Mouse (Mus musculus) left cerebral cortex, adult 18-20 months (tissue): ENCODE data around the gene Gm10842. TPM values are rescaled to one million over a fixed set of nuclear protein-coding genes. Genes with fewer than 3 reads are reported as not detected.

Source experiments
- DNase-seq, 2 experiments: peaks; one replicate each; pipeline ENCODE4 v3.0.0; 2021 to 2022; ENCODE audit warnings: low spot score in 2 of 2, mixed read lengths in 1 of 2
- total RNA-seq, 2 experiments: library from RNA; stranded (reverse); gene quantifications; 2 replicates each; pipeline ENCODE4 v1.2.3; 2021

Gm10842 gene
- total RNA-seq, 2 experiments from 2014 or later = not detected

GRCm38 (mm10) chr11:105152357-105152899, 5.7 kb downstream of the Gm10842 start:
- DNase-seq = no peak

DNA sequence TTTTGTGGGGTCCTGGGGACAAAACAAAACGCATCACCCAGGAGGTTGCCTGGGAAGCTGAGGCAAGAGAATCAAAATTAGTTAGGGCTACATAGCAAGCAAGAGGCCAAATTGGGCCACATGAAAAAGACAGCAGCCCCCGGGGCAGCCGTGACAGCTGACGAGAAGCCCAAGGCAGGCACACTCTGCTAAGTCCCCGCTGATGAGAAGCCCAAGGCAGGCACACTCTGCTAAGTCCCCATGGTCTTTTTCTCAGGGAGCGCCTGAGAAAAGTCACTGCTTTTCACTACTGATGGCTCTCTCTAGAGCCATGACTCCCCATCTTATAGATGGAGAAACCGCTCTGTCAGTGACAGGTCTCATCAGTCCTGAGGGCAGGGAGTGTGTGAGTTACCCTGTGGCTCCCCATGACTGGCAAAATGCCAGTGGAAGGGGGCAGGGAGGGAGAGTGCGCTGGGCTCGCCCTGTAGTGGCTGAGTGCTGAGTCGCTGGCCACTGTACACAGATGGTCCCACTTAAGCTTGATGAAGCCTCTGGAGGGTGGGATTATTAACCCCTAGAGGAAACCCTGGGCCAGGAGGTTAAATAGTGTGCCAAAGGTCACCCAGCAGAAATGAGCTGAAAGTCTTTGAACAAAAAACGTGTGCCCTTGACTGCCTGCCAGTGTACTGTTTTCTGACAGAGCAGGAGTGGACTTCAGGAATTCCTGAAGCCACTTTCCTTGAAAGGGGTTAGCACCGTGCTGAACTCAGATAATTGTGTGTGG, 6.6 kb downstream of the Gm10842 start:
- no peak for DNase-seq

- no peak for DNase-seq
Observed at GRCm38 (mm10) chr11:105155915-105156314, 9.2 kb downstream of the Gm10842 start.

GRCm38 (mm10) chr11:105156748-105157267, 10.1 kb downstream of the Gm10842 start:
- no peak for DNase-seq

DNA sequence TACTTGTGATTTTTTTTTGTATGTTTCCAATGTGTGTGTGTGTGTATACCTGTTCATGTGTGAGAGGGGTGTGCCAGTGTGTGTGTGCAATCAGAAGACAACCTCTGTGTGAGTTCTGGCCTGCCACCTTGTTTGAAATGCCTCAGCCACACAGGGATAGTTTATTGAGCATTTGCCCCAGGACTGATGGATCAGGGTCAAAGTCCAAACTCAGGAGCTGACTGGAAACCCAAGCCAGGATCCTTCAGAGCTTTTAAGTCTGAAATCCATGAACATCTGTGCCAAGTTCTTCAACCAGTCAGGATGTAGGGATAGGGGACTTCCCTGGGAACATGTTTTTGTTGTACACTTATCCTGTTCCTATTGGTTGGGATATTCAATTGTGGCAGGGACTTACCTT, 11.4 kb downstream of the Gm10842 start:
- DNase-seq = no peak

- DNase-seq = no peak
Observed at GRCm38 (mm10) chr11:105159673-105160360, 13.1 kb downstream of the Gm10842 start.

DNA sequence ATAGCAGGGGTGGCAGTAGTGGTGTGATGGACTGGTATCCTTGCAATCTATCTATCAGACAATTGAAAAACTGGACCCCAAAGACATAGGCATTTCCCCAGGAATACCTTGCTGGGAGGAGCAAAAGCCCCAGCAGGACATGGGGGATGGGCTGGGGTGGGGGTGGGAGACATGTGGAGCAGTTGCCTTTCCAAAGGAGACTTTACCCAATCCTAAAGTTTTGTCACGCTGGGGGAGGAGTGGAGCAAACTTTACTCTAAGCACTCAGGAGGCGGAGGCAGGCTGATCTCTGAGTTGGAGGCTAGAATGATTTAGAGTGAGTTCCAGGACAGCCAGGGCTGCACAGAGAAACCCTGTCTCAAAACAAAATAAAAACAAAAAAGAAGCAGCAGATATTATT, 14.7 kb downstream of the Gm10842 start:
- no peak for DNase-seq

- DNase-seq = no peak
Observed at GRCm38 (mm10) chr11:105164516-105165510, 18.1 kb downstream of the Gm10842 start.

GRCm38 (mm10) chr11:105166780-105167179, 20.1 kb downstream of the Gm10842 start:
- DNase-seq = no peak

DNA sequence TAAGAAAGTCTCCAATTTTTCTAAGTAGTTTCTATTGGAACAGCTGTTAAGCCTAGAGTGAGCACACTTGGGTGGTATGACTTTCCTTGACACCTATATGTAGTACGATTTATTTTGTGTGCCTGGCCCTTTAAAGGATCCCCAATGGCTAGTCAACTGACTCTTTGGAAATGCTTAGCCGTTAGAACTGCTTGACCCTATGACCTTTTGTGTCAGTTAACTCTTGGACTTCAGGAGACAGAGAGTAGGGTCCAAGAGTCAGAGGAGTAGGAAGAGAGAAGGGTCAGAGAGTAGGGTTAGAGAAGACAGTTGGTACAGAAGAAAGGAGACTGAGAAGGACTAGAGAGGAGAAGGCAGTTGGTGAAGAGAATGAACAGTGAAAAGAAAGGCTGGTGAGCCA, 31.8 kb downstream of the Gm10842 start, which contains the start of gene Tlk2:
Gene Tlk2 (plus strand): TSS at position 292 of the 400 bp plus-strand sequence.
- DNase-seq = no peak

DNA sequence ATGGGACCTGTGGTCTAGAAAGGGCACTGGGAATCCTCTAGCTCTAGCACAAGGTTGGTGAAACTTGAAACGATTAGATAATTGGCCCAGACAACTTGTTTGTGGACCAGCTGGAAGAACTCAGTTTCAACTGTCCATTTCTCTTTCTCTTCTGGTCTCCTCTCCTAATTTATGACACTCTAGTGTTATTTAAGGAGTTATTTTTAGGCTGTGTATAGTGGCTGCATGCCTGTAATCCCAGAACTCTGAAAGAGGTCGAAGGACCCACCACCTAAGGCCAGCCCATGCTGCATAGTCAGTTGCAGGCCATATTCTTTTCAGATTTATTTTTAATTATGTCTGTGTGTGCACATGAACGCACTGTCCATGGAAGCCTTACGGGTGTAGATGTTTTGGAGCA, 32.8 kb downstream of the Gm10842 start:
- no peak for DNase-seq

GRCm38 (mm10) chr11:105180471-105181091, 33.9 kb downstream of the Gm10842 start:
- DNase-seq = peak; percentile 3 to 18

DNA sequence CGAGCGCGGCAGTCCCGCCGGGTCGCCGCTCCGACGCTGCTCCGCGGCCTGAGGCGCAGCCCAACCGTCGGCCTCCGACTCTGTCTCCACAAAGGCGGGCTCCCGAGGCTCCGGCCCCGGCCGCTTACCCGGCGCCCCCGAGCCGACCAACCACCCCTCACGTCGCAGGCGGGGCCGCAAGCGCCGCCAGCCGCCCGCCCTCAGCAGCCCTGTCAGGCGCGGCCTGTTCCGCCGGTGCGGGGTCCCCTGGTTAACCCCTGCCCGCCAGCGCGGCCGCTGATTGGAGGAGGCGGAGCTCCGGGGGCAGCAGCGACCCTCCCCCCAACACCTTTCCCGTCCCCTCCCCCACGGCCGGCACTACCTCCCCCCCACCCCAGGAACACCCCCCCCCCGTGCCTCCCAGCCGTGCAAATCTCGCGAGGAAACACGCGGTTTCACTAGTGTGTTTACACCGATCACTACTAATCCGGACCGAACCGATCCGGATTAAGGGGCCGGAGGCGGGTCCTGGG, 34.5 kb downstream of the Gm10842 start:
- DNase-seq = peak; percentile 81 to 88

- DNase-seq = peak; percentile 33 to 49
Observed at GRCm38 (mm10) chr11:105181689-105182460, 35.2 kb downstream of the Gm10842 start.

GRCm38 (mm10) chr11:105182461-105182855, 35.8 kb downstream of the Gm10842 start:
- no peak for DNase-seq

DNA sequence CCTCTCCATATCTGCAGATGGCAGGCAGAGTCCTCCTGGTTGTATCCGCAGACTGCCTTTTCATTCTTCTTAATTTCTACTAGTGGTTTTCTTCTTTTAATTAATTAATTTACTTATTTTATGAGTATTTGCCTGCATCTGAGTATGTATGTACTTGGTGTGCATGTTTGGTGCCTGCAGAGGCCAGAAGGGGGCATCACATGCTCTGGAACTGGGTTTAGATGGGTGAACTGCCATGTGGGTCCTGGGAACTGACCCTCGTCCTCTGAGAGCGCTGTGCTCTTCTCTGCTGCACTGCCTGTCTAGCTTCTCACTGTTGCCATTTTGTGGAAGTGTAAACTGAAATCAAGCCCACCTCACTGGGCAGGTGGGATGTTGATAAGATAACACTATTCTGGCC, 38.0 kb downstream of the Gm10842 start:
- DNase-seq = no peak

- DNase-seq = no peak
Observed at GRCm38 (mm10) chr11:105192186-105192585, 45.5 kb downstream of the Gm10842 start.
